Mouse (Mus musculus) ES-Bruce4 (cell line): ENCODE measurements at regions not wholly inside any gene's neighbourhood (a gene's known extent, or its start where the extent isn't known, plus 50 kb on each side); places are given as distances from the start of the nearest gene placed in this dataset.

Experiments
- CTCF ChIP-seq: IDR thresholded peaks from one replicate; pipeline ENCODE4 v1.8.1; 2011; ENCODE audit warnings: low read depth, low read length
- EP300 ChIP-seq: IDR thresholded peaks from 2 replicates; pipeline ENCODE4 v1.6.1; 2011; ENCODE audit warnings: low read depth, low read length; ENCODE audit not compliant: insufficient read depth
- POLR2A ChIP-seq: IDR thresholded peaks from one replicate; pipeline ENCODE4 v1.8.1; 2011; ENCODE audit warnings: low read length; ENCODE audit not compliant: insufficient read depth

DNA sequence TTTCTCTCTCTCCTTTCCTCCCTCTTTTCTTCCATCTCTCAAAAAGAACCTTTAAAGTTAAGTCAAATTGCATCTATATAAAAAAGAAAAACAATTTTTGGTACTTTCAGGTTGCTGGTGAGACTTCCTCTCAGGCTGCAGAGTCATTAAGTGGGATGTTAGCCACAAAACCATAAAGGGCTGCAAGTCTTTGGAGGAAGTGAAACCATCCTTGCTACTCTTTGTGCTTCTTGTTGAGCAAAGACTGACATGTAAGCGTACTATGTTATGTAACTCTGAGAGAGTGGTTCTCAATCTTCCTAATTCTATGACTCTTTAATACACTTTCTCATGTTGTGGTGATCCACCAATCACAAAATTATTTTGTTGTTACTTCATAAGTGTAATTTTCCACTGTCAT is 267.5 kb downstream of the Nr2f2 start:
- no peak for TF ChIP-seq POLR2A
- TF ChIP-seq CTCF = no peak
- TF ChIP-seq EP300 = no peak
